Mouse (Mus musculus) stomach, postnatal 0 days (tissue): ENCODE measurements at regions not wholly inside any gene's neighbourhood (a gene's known extent, or its start where the extent isn't known, plus 50 kb on each side); places are given as distances from the start of the nearest gene placed in this dataset.

Experiments used
- ATAC-seq: fragments of 200-750 bp; cut with Nextera tagmentation; 2 replicates; pipeline ENCODE4 v1.8.0; 2017; ENCODE audit not compliant: low FRiP score, low TSS enrichment
- DNase-seq: peaks from one replicate; pipeline ENCODE4 v3.0.0-alpha.2; 2016; ENCODE audit warnings: low spot score
- H3K27ac ChIP-seq: fragments of 300-500 bp; sonication (generic); replicated peaks from 2 replicates; pipeline ENCODE4 v1.5.1; 2014; ENCODE audit warnings: mild to moderate bottlenecking, control low read depth
- H3K27me3 ChIP-seq: fragments of 300-500 bp; sonication (generic); 2 replicates; pipeline ENCODE4 v1.6.1; 2014; ENCODE audit warnings: low read length; ENCODE audit not compliant: control insufficient read depth, insufficient read depth
- H3K36me3 ChIP-seq: fragments of 300-500 bp; sonication (generic); 2 replicates; pipeline ENCODE4 v1.6.1; 2014; ENCODE audit warnings: low read length, mixed read lengths; ENCODE audit not compliant: control insufficient read depth, insufficient read depth
- H3K4me1 ChIP-seq: fragments of 300-500 bp; sonication (generic); replicated peaks from 2 replicates; pipeline ENCODE4 v1.6.1; 2014; ENCODE audit warnings: antibody characterized with exemption; ENCODE audit not compliant: control insufficient read depth, insufficient read depth
- H3K4me2 ChIP-seq: fragments of 300-500 bp; sonication (generic); replicated peaks from 2 replicates; pipeline ENCODE4 v1.6.1; 2014; ENCODE audit warnings: low read depth, mild to moderate bottlenecking, control low read depth, moderate library complexity
- H3K4me3 ChIP-seq: fragments of 300-500 bp; sonication (generic); 2 replicates; pipeline ENCODE4 v1.5.1; 2014; ENCODE audit warnings: low read depth, low read length, control low read depth
- H3K9ac ChIP-seq: fragments of 300-500 bp; sonication (generic); 2 replicates; pipeline ENCODE4 v1.6.1; 2014; ENCODE audit warnings: mild to moderate bottlenecking, low read length, control low read depth, mixed read lengths
- H3K9me3 ChIP-seq: fragments of 300-500 bp; sonication (generic); 2 replicates; pipeline ENCODE4 v1.6.1; 2016; ENCODE audit warnings: low read length; ENCODE audit not compliant: control insufficient read depth
- CTCF ChIP-seq: IDR thresholded peaks from 2 replicates; pipeline ENCODE4 v1.5.1; 2016; ENCODE audit warnings: antibody characterized with exemption, low read depth, mild to moderate bottlenecking, moderate library complexity
- EP300 ChIP-seq: optimal IDR thresholded peaks from 2 replicates; pipeline ENCODE3; 2016; ENCODE audit warnings: antibody characterized with exemption
- WGBS: fragments of 180-500 bp; shearing (Covaris S2); extraction: QIAGEN DNeasy Blood & Tissue Kit; methylation state at CpG from one replicate; pipeline ENCODE4 v1.1.7; 2014; 5-methylcytosine and 5-hydroxymethylcytosine counted together

GRCm38 (mm10) chr3:50826424-50826819, 383.0 kb upstream of the Slc7a11 start:
- DNase-seq (no peak), ATAC-seq (no peak)
- Histone ChIP-seq H3K9me3 (no peaks in the 10 kb centered on the region), H3K4me2 (no peak overlapping the region), H3K36me3 (no peaks in the 10 kb centered on the region), H3K27me3 (no peaks in the 10 kb centered on the region), H3K4me3 (no peak overlapping the region), H3K27ac (no peak overlapping the region), H3K9ac (no peak overlapping the region), H3K4me1 (no peaks in the 10 kb centered on the region)
- no peak for TF ChIP-seq CTCF
- TF ChIP-seq EP300: no peak
- 70% methylated on average over 2 of the region's 2 CpGs for WGBS

GRCm38 (mm10) chr3:50829211-50829610, 385.8 kb upstream of the Slc7a11 start:
- 74% methylated on average over 3 of the region's 3 CpGs for WGBS
- no peaks in the 10 kb centered on the region for H3K4me1 ChIP-seq
- H3K4me3 ChIP-seq: no peak overlapping the region
- no peaks in the 10 kb centered on the region for H3K36me3 ChIP-seq
- no peak overlapping the region for H3K9ac ChIP-seq
- no peak overlapping the region for H3K4me2 ChIP-seq
- DNase-seq: no peak
- TF ChIP-seq EP300 (no peak), CTCF (no peak)
- no peak overlapping the region for H3K27ac ChIP-seq
- H3K27me3 ChIP-seq: no peaks in the 10 kb centered on the region
- no peak for ATAC-seq
- no peaks in the 10 kb centered on the region for H3K9me3 ChIP-seq

GRCm38 (mm10) chr3:50830446-50830845, 387.0 kb upstream of the Slc7a11 start:
- no peak overlapping the region for H3K4me3 ChIP-seq
- no peak for DNase-seq
- 79% methylated on average over 6 of the region's 6 CpGs for WGBS
- H3K4me1 ChIP-seq: no peaks in the 10 kb centered on the region
- no peak overlapping the region for H3K27ac ChIP-seq
- TF ChIP-seq EP300 (no peak), CTCF (no peak)
- no peaks in the 10 kb centered on the region for H3K27me3 ChIP-seq
- H3K9me3 ChIP-seq: no peaks in the 10 kb centered on the region
- no peak for ATAC-seq
- H3K9ac ChIP-seq: no peak overlapping the region
- no peak overlapping the region for H3K4me2 ChIP-seq
- H3K36me3 ChIP-seq: no peaks in the 10 kb centered on the region

GRCm38 (mm10) chr3:50830926-50831325, 387.5 kb upstream of the Slc7a11 start:
- Histone ChIP-seq H3K9me3 (no peaks in the 10 kb centered on the region), H3K4me3 (no peak overlapping the region), H3K4me1 (no peaks in the 10 kb centered on the region), H3K9ac (no peak overlapping the region), H3K36me3 (no peaks in the 10 kb centered on the region), H3K27me3 (no peaks in the 10 kb centered on the region), H3K4me2 (no peak overlapping the region), H3K27ac (no peak overlapping the region)
- ATAC-seq (no peak), DNase-seq (no peak)
- TF ChIP-seq CTCF: no peak
- TF ChIP-seq EP300: no peak
- WGBS: 73% methylated on average over 9 of the region's 9 CpGs

GRCm38 (mm10) chr3:50842216-50842615, 382.0 kb upstream of the Noct start:
- H3K4me2 ChIP-seq: no peak overlapping the region
- H3K27ac ChIP-seq: no peak overlapping the region
- no peak overlapping the region for H3K9ac ChIP-seq
- 54% methylated on average over 4 of the region's 4 CpGs for WGBS
- H3K27me3 ChIP-seq: no peaks in the 10 kb centered on the region
- DNase-seq (no peak), ATAC-seq (no peak)
- no peaks in the 10 kb centered on the region for H3K36me3 ChIP-seq
- H3K9me3 ChIP-seq: no peaks in the 10 kb centered on the region
- TF ChIP-seq EP300: no peak
- H3K4me3 ChIP-seq: no peak overlapping the region
- no peaks in the 10 kb centered on the region for H3K4me1 ChIP-seq

GRCm38 (mm10) chr3:50844835-50845301, 379.4 kb upstream of the Noct start:
- Histone ChIP-seq H3K4me1 (no peaks in the 10 kb centered on the region), H3K4me2 (no peak overlapping the region), H3K4me3 (no peak overlapping the region), H3K27me3 (no peaks in the 10 kb centered on the region), H3K9ac (no peak overlapping the region), H3K27ac (no peak overlapping the region), H3K9me3 (no peaks in the 10 kb centered on the region), H3K36me3 (no peaks in the 10 kb centered on the region)
- no peak for TF ChIP-seq CTCF
- TF ChIP-seq EP300: no peak
- ATAC-seq (no peak), DNase-seq (no peak)
- WGBS: 75% methylated on average over 8 of the region's 8 CpGs
